Mouse (Mus musculus) stomach, embryonic 16.5 days (tissue): ENCODE results near the gene 1110032A03Rik. TPM values are rescaled to one million over a fixed set of nuclear protein-coding genes. Genes with fewer than 3 reads are reported as not detected.

Experiments used
- ATAC-seq: fragments of 200-750 bp; cut with Nextera tagmentation; 2 replicates; pipeline ENCODE4 v1.8.0; 2017; ENCODE audit warnings: moderate number of reproducible peaks, moderate TSS enrichment; ENCODE audit not compliant: insufficient read depth, low FRiP score
- H3K27ac ChIP-seq: fragments of 300-500 bp; sonication (generic); 2 replicates; pipeline ENCODE4 v1.5.1; 2014; ENCODE audit warnings: low read length
- H3K27me3 ChIP-seq: fragments of 300-500 bp; sonication (generic); 2 replicates; pipeline ENCODE4 v1.6.1; 2014; ENCODE audit warnings: low read length, control low read depth, mixed read lengths; ENCODE audit not compliant: control insufficient read depth, insufficient read depth
- H3K36me3 ChIP-seq: fragments of 300-500 bp; sonication (generic); 2 replicates; pipeline ENCODE4 v1.6.1; 2014; ENCODE audit warnings: low read length; ENCODE audit not compliant: control insufficient read depth, insufficient read depth
- H3K4me1 ChIP-seq: fragments of 300-500 bp; sonication (generic); 2 replicates; pipeline ENCODE4 v1.6.1; 2014; ENCODE audit warnings: low read length, control low read depth, mixed read lengths; ENCODE audit not compliant: control insufficient read depth, insufficient read depth
- H3K4me2 ChIP-seq: fragments of 300-500 bp; sonication (generic); 2 replicates; pipeline ENCODE4 v1.6.1; 2014; ENCODE audit warnings: low read depth, low read length, mixed read lengths
- H3K4me3 ChIP-seq: fragments of 300-500 bp; sonication (generic); replicated peaks from 2 replicates; pipeline ENCODE4 v1.5.1; 2014; ENCODE audit warnings: mild to moderate bottlenecking, low read length
- H3K9ac ChIP-seq: fragments of 300-500 bp; sonication (generic); 2 replicates; pipeline ENCODE4 v1.6.1; 2014; ENCODE audit warnings: low read length
- H3K9me3 ChIP-seq: fragments of 300-500 bp; sonication (generic); replicated peaks from 2 replicates; pipeline ENCODE4 v1.6.1; 2016; ENCODE audit warnings: low read length, control low read depth; ENCODE audit not compliant: control insufficient read depth
- WGBS: fragments of 180-500 bp; shearing (Covaris S2); extraction: QIAGEN DNeasy Blood & Tissue Kit; methylation state at CpG from one replicate; pipeline ENCODE4 v1.1.7; 2014; 5-methylcytosine and 5-hydroxymethylcytosine counted together
- polyA plus RNA-seq: library from polyadenylated mRNA; unstranded; fragments of >200 nt; fragmentation: Nextera tagmentation; extraction: Ambion mirVana; gene quantifications from 2 replicates; pipeline ENCODE4 v1.2.1, GENCODE M21; 2015

1110032A03Rik gene
- polyA plus RNA-seq, 1 experiment from 2014 or later: 28.5 TPM

DNA sequence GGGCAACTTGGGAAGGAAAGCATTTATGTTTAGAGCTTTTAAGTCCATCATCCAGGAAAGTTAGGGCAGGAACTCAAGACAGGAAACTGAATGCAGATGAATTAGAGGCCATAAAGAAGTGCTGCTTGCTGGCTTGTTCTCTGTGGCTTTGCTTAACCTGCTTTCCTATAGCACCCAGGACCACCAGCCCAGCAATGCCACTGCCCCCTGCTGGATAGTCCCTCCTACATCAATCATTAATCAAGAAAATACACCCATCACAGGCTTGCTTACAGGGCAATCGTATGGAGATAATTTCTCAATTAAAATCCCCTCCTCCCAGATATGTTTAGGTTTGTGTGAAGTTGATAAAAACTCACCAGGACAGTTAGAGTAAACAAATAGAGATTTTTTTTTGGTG lies 12.0 kb downstream of the 1110032A03Rik start:
- 58% methylated on average over 1 of the region's 1 CpGs for WGBS

GRCm38 (mm10) chr9:50761520-50762243 lies 13.6 kb downstream of the 1110032A03Rik start:
- no peak overlapping the region for H3K27ac ChIP-seq
- no peaks in the 10 kb centered on the region for H3K27me3 ChIP-seq
- no peaks in the 10 kb centered on the region for H3K9me3 ChIP-seq
- no peak overlapping the region for H3K9ac ChIP-seq
- H3K4me1 ChIP-seq: no peaks in the 10 kb centered on the region
- H3K36me3 ChIP-seq: no peaks in the 10 kb centered on the region
- no peak overlapping the region for H3K4me2 ChIP-seq
- no peak for ATAC-seq
- 45% methylated on average over 6 of the region's 6 CpGs for WGBS
- H3K4me3 ChIP-seq: no peak overlapping the region

More for the DNA sequence above, 12.0 kb downstream of the 1110032A03Rik start:
- no peak for ATAC-seq
- no peak overlapping the region for H3K4me2 ChIP-seq
- H3K27me3 ChIP-seq: no peaks in the 10 kb centered on the region
- H3K27ac ChIP-seq: no peak overlapping the region
- H3K36me3 ChIP-seq: no peaks in the 10 kb centered on the region
- H3K4me1 ChIP-seq: no peaks in the 10 kb centered on the region
- no peak overlapping the region for H3K4me3 ChIP-seq
- H3K9ac ChIP-seq: no peak overlapping the region
- no peaks in the 10 kb centered on the region for H3K9me3 ChIP-seq

DNA sequence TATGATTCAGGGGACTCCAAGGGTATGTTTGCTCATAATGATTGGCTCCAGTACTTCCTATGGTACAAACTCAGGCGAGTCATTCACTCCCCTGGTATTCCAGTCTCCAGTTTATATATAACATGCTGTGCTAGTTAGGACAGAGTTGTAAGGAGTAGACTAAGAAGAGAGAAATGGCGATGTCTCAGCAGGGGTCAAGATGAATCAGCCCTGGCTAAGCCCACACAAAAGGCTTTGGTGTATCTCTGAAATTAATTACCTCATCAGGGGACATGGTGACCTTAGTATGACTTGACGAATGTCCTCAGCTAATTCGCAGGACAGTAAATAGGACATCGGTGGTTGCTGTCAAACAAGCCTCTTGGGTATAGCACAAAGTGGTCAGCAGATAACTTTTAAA lies 18.6 kb downstream of the 1110032A03Rik start:
- Histone ChIP-seq H3K4me3 (no peak overlapping the region), H3K9me3 (no peaks in the 10 kb centered on the region), H3K9ac (no peak overlapping the region), H3K27ac (no peak overlapping the region), H3K36me3 (no peaks in the 10 kb centered on the region), H3K4me2 (no peak overlapping the region), H3K4me1 (peaks cover 8% of the 10 kb centered on the region), H3K27me3 (no peaks in the 10 kb centered on the region)
- ATAC-seq: no peak
- WGBS: 46% methylated on average over 5 of the region's 5 CpGs

DNA sequence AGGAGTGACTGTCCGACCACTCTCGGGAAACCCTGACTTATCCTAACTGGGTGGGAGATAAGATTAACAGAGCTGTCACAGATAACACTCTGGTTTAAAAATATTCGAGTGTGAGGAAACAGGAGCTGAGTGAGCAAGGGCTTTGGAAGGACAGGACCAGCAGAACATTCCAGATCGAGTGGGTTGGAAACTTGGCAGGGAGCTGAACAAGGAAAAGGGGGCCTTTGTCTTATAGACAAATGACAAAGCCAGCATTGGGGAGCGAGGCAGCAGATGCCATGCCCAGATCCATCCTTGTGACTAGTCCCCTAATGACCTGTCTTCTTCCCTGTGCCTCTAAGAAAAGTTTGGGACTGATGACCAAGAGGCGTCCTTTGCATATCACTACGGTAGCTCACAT lies 21.4 kb downstream of the 1110032A03Rik start:
- no peak for ATAC-seq
- Histone ChIP-seq H3K4me1 (peaks cover 12% of the 10 kb centered on the region), H3K9me3 (no peaks in the 10 kb centered on the region), H3K4me3 (peak overlapping the region; percentile 42), H3K9ac (peak overlapping the region; percentile 34), H3K4me2 (peak overlapping the region; percentile 47), H3K27ac (peak overlapping the region; percentile 56; the same call in 1 of the 2 replicates), H3K36me3 (no peaks in the 10 kb centered on the region), H3K27me3 (no peaks in the 10 kb centered on the region)
- 36% methylated on average over 7 of the region's 7 CpGs for WGBS

GRCm38 (mm10) chr9:50752784-50753615 lies 22.3 kb downstream of the 1110032A03Rik start:
- Histone ChIP-seq H3K27me3 (no peaks in the 10 kb centered on the region), H3K4me1 (peaks cover 12% of the 10 kb centered on the region), H3K9ac (peak overlapping the region; percentile 61), H3K4me2 (peak overlapping the region; percentile 47), H3K4me3 (peak overlapping the region; percentile 42), H3K27ac (peak overlapping the region; percentile 82), H3K9me3 (no peaks in the 10 kb centered on the region), H3K36me3 (no peaks in the 10 kb centered on the region)
- ATAC-seq: peak; percentile 80
- WGBS: 56% methylated on average over 17 of the region's 17 CpGs

DNA sequence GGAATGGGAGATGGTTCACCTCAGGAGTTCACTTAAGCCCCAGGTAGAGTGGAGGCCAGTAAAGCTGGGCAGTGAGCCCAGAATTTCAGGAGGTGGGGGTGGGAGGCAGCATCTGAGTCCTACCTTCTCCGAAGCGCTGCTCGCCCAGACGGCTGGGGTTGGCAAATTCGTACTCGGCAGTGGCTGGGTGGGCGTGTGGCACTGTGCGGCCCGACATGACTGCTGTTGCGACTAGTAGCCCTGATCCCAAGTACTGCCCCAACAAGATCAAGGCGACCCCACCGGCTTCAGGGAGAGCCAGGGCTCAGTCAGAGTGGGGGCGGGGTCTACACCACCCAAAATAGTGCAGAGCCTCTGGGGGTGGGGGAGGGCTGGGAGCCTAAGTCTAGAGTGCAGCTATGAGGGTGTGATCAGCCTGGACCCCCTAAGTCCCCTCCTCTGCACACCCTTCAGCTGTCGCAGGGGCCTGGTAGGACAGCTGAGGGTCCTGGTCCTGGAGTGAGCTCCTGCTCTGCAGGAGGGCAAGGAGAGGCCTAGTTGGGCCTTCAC lies 23.2 kb downstream of the 1110032A03Rik start, which contains the start of gene Hspb2:
Gene Hspb2 (minus strand): TSS at position 301 of the 549 bp plus-strand sequence.
- peak within 1 kb of the TSS; percentile 47 for H3K4me2 ChIP-seq
- peak within 1 kb of the TSS; percentile 42 for H3K4me3 ChIP-seq
- H3K36me3 ChIP-seq: no peaks in the 10 kb centered on the region
- ATAC-seq: peak; percentile 63
- H3K9me3 ChIP-seq: no peaks in the 10 kb centered on the region
- H3K4me1 ChIP-seq: peaks cover 12% of the 10 kb centered on the region
- H3K27me3 ChIP-seq: no peaks in the 10 kb centered on the region
- H3K9ac ChIP-seq: peak within 1 kb of the TSS; percentile 61
- peak within 1 kb of the TSS; percentile 82 for H3K27ac ChIP-seq
- WGBS: 65% methylated on average over 14 of the region's 14 CpGs

DNA sequence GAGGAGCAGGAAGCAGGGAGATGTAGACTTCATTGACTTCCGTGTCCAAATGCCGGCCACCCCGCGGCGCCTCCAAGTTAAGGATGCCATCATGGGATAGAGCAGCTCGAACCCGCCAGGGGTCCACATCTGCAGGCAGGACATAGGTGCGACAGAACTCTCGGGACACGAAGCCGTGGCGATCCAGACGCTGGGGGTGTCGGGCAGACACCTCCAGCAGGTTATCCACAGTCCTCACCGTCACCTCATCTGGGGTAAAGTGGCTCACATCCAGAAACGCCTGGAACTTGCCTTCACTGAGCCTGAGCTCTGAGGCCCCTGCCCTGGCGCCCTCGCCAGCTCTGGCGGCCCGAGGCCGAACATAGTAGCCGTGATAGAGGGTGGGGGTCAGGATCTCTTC lies 24.0 kb downstream of the 1110032A03Rik start, which contains the start of gene Cryab:
Gene Cryab (plus strand): TSS at position 3 of the 400 bp plus-strand sequence.
- WGBS: 66% methylated on average over 22 of the region's 22 CpGs
- H3K36me3 ChIP-seq: no peaks in the 10 kb centered on the region
- no peak for ATAC-seq
- H3K9me3 ChIP-seq: no peaks in the 10 kb centered on the region
- peaks cover 12% of the 10 kb centered on the region for H3K4me1 ChIP-seq
- peak within 1 kb of the TSS; percentile 82; the same call in 1 of the 2 replicates for H3K27ac ChIP-seq
- peak within 1 kb of the TSS; percentile 47; the same call in 1 of the 2 replicates for H3K4me2 ChIP-seq
- H3K4me3 ChIP-seq: peak within 1 kb of the TSS; percentile 1; the same call in 1 of the 2 replicates
- peak within 1 kb of the TSS; percentile 58; the same call in 1 of the 2 replicates for H3K9ac ChIP-seq
- no peaks in the 10 kb centered on the region for H3K27me3 ChIP-seq

DNA sequence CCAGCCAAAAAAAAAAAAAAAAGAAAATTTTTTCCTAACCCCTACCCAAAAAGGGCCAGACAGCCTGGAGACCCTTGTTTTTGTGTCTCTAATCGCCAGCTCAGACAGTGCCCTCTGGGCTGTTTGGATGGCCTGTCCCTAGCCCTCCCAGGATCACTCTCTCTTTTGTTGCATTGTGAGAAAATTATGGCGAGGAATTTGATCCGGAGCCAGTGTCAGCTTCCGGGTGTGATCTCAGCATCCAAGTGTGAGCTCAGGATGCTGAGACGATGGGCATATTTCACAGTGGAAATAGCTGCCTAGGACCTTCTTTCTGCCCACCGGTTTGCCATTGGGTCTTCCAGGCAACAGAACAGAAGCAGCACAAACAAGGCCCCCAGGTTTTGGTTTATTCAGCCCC lies 24.6 kb downstream of the 1110032A03Rik start:
- no peak for ATAC-seq
- Histone ChIP-seq H3K4me3 (no peak overlapping the region), H3K4me2 (no peak overlapping the region), H3K9me3 (no peaks in the 10 kb centered on the region), H3K4me1 (peaks cover 12% of the 10 kb centered on the region), H3K27me3 (no peaks in the 10 kb centered on the region), H3K9ac (no peak overlapping the region), H3K27ac (no peak overlapping the region), H3K36me3 (no peaks in the 10 kb centered on the region)
- 73% methylated on average over 6 of the region's 6 CpGs for WGBS
